Mouse (Mus musculus) myocyte (in vitro differentiated cells): ENCODE data around the gene Odr4.
A peak's percentile ranks its signal among the peaks of the same experiment; 100 is the strongest.

Experiments
- E2F4 ChIP-seq: IDR thresholded peaks from one replicate; pipeline ENCODE4 v1.6.1; 2011; ENCODE audit warnings: mild to moderate bottlenecking, control low read depth, moderate library complexity; ENCODE audit not compliant: insufficient read depth
- MAX ChIP-seq: IDR thresholded peaks from one replicate; pipeline ENCODE4 v1.6.1; 2011; ENCODE audit warnings: low read depth, mild to moderate bottlenecking, control low read depth
- MYOD1 ChIP-seq, 3 experiments: IDR thresholded peaks; one replicate each; pipeline ENCODE4 v1.6.1; 2011; ENCODE audit warnings: control low read depth in 2 of 3, low read depth in 2 of 3, mild to moderate bottlenecking in 2 of 3, moderate library complexity in 1 of 3; ENCODE audit not compliant: insufficient read length in 2 of 3, control insufficient read depth in 1 of 3
- MYOG ChIP-seq, 3 experiments: IDR thresholded peaks; one replicate each; pipeline ENCODE4 v1.6.1; 2011; ENCODE audit warnings: control low read depth in 2 of 3, low read depth in 2 of 3, mild to moderate bottlenecking in 2 of 3; ENCODE audit not compliant: insufficient read length in 2 of 3, control insufficient read depth in 1 of 3, insufficient read depth in 1 of 3
- POLR2A ChIP-seq: IDR thresholded peaks from one replicate; pipeline ENCODE4 v1.6.1; 2011; ENCODE audit warnings: low read depth, mild to moderate bottlenecking, control low read depth, moderate library complexity; ENCODE audit not compliant: insufficient read length
- POLR2AphosphoS2 ChIP-seq: IDR thresholded peaks from one replicate; pipeline ENCODE4 v1.6.1; 2011; ENCODE audit warnings: low read depth, control low read depth; ENCODE audit not compliant: insufficient read length

DNA sequence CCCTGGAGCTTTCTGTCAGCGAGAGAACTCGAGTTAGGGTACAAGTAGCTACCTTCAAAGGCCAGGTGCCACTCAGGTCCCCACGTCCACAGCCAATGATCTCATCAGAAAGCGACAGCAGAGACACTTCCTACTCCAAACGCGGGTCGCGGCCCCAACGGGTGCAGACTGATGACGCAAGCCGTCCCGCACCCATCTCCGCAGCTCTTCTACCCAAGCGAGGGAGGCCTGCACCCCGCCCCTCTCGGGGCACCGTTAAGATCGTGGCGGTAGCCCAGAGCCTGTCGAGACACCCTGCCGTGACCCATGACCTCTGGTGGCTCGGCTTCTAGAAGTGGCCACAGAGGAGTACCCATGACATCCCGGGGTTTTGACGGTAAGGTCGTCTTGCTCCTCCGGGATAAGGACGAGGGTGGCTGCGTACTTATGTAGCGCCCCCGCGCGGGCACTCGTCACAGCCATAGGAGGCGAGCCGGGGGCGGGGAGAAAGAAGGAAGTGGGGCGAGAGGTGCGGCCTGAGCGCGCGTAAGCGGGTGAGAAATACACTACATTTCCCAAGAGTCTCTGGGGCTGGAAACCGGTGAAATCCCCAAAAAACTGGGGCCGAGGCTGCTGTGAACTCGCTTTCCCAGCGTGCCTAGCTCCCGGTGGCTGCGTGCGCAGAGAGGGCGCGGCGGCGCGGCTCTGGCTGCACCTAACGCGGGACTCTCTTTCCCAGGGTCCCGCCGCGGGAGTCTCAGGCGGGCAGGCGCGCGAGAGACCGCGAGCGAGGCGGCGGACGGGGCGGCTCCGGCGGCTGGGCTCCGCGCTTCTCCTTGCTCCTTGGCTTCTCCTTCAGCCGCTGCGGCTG lies at the start of gene Odr4, which contains the start of gene Tpr:
- TF ChIP-seq POLR2A, result peak; percentile 90
- TF ChIP-seq MAX, result no peak
- peak; percentile 82 for TF ChIP-seq POLR2AphosphoS2
- peak; percentile 27 for TF ChIP-seq E2F4
- peak in 1 of 3 experiments; percentile 8 for TF ChIP-seq MYOD1 (IDR thresholded peaks at IDR 0.05; ENCODE audit: control insufficient read depth in 1 of 3, insufficient read length in 2 of 3, low read depth in 2 of 3)
- TF ChIP-seq MYOG (IDR thresholded peaks at IDR 0.05; ENCODE audit: control insufficient read depth in 1 of 3, insufficient read depth in 1 of 3, insufficient read length in 2 of 3, low read depth in 2 of 3), result peak in 1 of 3 experiments; percentile 31
